Mouse (Mus musculus): ENCODE results near the gene Tmigd3.

- no peak for TF ChIP-seq CTCF (IDR thresholded peaks at IDR 0.05)
- TF ChIP-seq POLR2A (IDR thresholded peaks at IDR 0.05; ENCODE audit: insufficient read depth, low read depth, low read length), result no peak
Observed at GRCm38 (mm10) chr3:105876022-105876421, 5.3 kb downstream of the Tmigd3 start.

Measured in heart, adult 2 months (tissue).